Mouse (Mus musculus): ENCODE data around the gene Oas1a. TPM values are rescaled to one million over a fixed set of nuclear protein-coding genes. Genes with fewer than 3 reads are reported as not detected.
"Not testable (repeated sequence)": the region's sequence is repeated elsewhere in the genome, so short reads cannot be mapped to it uniquely, and the experiment has no call there.

The Oas1a gene
- polyA plus RNA-seq, 1 experiment, result 0.27 TPM

DNA sequence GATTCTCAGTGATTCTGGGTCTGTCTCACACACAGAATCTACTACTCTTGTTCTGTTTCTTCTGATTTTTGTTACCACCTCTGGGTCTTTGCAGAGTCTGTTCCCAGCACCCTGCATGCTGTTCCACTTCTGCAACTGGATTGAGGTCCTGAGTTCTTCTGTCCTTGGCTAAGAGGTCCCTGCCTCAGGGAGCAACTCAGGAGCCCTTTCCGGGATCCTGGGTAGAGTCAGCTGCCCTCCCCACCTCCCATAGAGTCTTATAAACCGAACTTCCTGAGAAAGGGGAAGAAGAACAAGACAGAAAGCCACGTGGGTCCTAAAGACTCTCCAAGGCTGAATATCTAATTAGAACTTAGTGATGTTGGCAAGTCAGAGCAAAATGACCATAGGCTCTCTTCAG, 16.3 kb downstream of the Oas1a start:
- H3K4me1 ChIP-seq (ENCODE audit: control insufficient read depth, insufficient read depth, low read length), result no peaks in the 10 kb centered on the region

DNA sequence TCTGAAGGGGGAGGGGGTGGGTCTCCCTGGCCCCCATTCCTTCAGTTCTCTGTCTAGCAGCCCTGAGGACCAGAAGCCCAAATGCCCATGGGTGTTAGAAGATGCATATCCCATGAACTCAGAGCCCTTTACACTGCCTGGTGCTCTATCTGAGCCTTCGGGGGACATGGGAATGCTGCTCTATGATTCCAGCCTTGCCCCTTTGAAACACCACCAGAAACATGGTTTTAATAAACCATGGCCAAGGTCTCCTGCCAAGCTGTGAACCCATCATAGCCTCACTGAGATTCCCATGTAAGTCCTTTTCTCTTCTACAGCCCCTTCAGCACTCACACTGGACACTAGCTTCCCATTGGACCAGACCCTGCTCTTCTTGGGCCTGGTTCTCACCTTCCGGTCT, 17.3 kb downstream of the Oas1a start:
- TF ChIP-seq POLR2A (IDR thresholded peaks at IDR 0.05; ENCODE audit: control insufficient read depth, low read depth, low read length), result no peak
- no peak for TF ChIP-seq CTCF (IDR thresholded peaks at IDR 0.05; ENCODE audit: control insufficient read depth, insufficient read depth, insufficient replicate concordance, low read depth, low read length)
- Histone ChIP-seq H3K27ac (ENCODE audit: control insufficient read depth, insufficient read depth, low read depth, low read length) (no peak overlapping the region), H3K4me3 (ENCODE audit: control insufficient read depth, low read depth, low read length) (no peak overlapping the region), H3K36me3 (ENCODE audit: control insufficient read depth, insufficient read depth, low read length) (no peaks in the 10 kb centered on the region), H3K4me1 (ENCODE audit: control insufficient read depth, insufficient read depth, low read length) (no peaks in the 10 kb centered on the region), H3K27me3 (ENCODE audit: control insufficient read depth, insufficient read depth, low read length) (no peaks in the 10 kb centered on the region)

More for the DNA sequence above, 16.3 kb downstream of the Oas1a start:
- TF ChIP-seq CTCF (IDR thresholded peaks at IDR 0.05; ENCODE audit: control insufficient read depth, insufficient read depth, insufficient replicate concordance, low read depth, low read length) (no peak), POLR2A (IDR thresholded peaks at IDR 0.05; ENCODE audit: control insufficient read depth, low read depth, low read length) (no peak)
- Histone ChIP-seq H3K4me3 (ENCODE audit: control insufficient read depth, low read depth, low read length) (no peak overlapping the region), H3K36me3 (ENCODE audit: control insufficient read depth, insufficient read depth, low read length) (no peaks in the 10 kb centered on the region), H3K27me3 (ENCODE audit: control insufficient read depth, insufficient read depth, low read length) (no peaks in the 10 kb centered on the region), H3K27ac (ENCODE audit: control insufficient read depth, insufficient read depth, low read depth, low read length) (no peak overlapping the region)

DNA sequence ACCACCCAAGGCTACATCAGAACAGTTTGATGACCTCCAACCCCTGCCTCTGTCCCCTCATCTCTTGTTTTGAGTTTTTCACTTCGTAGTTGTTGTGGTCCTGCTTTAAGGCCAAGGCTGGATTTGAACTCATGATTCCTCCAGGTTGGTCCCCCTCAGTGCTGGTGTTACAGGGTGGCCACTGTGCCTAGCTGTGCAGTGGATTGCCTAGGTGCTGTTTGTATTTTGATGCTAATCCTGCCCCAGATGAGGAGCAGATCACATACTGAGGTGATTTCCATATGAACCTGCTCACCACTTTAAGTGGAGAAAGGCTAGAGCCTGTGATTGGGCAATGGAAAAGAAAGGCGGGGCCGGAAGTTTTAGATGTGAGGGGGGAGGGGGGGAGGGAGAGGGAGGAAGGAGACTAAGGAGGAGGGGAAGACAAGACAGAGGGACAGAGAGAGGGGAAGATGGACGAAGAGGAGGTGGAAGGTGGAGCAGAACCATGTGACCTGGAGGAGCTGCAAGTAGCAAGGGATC, 19.0 kb downstream of the Oas1a start:
- H3K4me1 ChIP-seq (ENCODE audit: control insufficient read depth, insufficient read depth, low read length); H3K4me3 ChIP-seq (ENCODE audit: control insufficient read depth, low read depth, low read length); H3K27me3 ChIP-seq (ENCODE audit: control insufficient read depth, insufficient read depth, low read length); H3K36me3 ChIP-seq (ENCODE audit: control insufficient read depth, insufficient read depth, low read length); H3K27ac ChIP-seq (ENCODE audit: control insufficient read depth, insufficient read depth, low read depth, low read length): not testable (repeated sequence)

DNA sequence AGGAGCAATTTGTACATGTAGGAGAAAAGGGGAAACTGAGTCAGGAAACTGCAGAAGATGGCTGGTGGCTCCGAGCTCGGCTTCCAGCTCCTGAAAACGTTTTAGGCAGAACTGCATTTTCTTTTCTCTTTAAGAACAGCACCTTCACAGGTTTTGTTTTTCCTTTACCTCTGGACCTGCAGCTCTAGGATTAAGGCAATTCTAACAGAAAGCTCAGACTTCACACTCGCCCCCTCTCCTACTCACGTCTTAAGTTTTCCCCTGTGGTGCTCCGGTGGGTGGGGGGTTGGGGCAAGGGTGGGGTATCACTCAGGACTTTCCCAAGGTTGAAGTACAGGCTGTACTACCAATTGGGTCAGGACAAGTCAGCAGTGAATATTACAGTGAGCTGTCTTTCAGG, 19.5 kb downstream of the Oas1a start:
- H3K4me1 ChIP-seq (ENCODE audit: control insufficient read depth, insufficient read depth, low read length), result no peaks in the 10 kb centered on the region
- no peaks in the 10 kb centered on the region for H3K27me3 ChIP-seq (ENCODE audit: control insufficient read depth, insufficient read depth, low read length)
- H3K36me3 ChIP-seq (ENCODE audit: control insufficient read depth, insufficient read depth, low read length), result no peaks in the 10 kb centered on the region
- TF ChIP-seq CTCF (IDR thresholded peaks at IDR 0.05; ENCODE audit: control insufficient read depth, insufficient read depth, insufficient replicate concordance, low read depth, low read length) (no peak), POLR2A (IDR thresholded peaks at IDR 0.05; ENCODE audit: control insufficient read depth, low read depth, low read length) (no peak)
- no peak overlapping the region for H3K27ac ChIP-seq (ENCODE audit: control insufficient read depth, insufficient read depth, low read depth, low read length)
- no peak overlapping the region for H3K4me3 ChIP-seq (ENCODE audit: control insufficient read depth, low read depth, low read length)

DNA sequence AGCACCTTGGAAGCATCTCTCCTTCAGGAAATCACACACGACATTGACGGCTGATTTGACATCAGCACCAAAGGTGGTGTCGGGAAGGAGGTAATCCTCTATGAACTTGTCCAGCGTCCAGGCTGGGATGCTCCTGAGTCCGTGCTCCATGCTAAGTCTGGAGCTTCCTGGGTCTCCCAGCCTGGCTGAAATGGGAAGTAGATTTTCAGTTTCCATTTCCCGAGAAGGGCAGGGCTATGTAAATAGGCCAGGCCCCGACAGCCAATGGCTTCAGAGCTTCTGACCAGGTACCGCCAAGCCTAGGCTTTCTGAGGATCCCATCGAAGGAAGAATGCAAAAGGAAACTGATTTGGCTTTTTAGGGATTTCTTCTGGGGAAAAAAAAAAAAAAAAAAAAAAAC, 19.9 kb downstream of the Oas1a start, which contains the start of gene Oas1g:
Gene Oas1g (minus strand): TSS at position 201 of the 400 bp plus-strand sequence.
- not testable (repeated sequence) for H3K4me1 ChIP-seq (ENCODE audit: control insufficient read depth, insufficient read depth, low read length); H3K27ac ChIP-seq (ENCODE audit: control insufficient read depth, insufficient read depth, low read depth, low read length); H3K4me3 ChIP-seq (ENCODE audit: control insufficient read depth, low read depth, low read length); H3K27me3 ChIP-seq (ENCODE audit: control insufficient read depth, insufficient read depth, low read length); H3K36me3 ChIP-seq (ENCODE audit: control insufficient read depth, insufficient read depth, low read length)

DNA sequence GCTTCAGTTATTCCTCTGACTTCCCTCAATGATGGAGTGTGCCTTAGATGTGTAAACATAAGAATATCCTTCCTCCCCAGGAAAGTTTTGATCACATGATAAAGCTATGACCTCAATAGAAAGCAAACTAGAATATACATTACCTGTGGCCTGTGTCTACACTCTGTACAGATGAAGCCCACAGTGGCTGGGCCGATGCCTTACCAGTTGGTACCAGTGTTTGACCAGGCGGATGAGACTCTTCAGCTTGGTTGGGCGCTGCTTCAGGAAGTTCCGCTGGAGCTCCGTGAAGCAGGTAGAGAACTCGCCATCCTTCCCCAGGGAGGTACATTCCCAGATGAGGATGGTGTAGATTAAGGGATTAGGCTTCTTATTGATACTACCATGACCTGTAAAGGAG, 25.6 kb downstream of the Oas1a start:
- not testable (repeated sequence) for H3K27me3 ChIP-seq (ENCODE audit: control insufficient read depth, insufficient read depth, low read length); H3K27ac ChIP-seq (ENCODE audit: control insufficient read depth, insufficient read depth, low read depth, low read length); H3K4me1 ChIP-seq (ENCODE audit: control insufficient read depth, insufficient read depth, low read length); H3K4me3 ChIP-seq (ENCODE audit: control insufficient read depth, low read depth, low read length); H3K36me3 ChIP-seq (ENCODE audit: control insufficient read depth, insufficient read depth, low read length)

DNA sequence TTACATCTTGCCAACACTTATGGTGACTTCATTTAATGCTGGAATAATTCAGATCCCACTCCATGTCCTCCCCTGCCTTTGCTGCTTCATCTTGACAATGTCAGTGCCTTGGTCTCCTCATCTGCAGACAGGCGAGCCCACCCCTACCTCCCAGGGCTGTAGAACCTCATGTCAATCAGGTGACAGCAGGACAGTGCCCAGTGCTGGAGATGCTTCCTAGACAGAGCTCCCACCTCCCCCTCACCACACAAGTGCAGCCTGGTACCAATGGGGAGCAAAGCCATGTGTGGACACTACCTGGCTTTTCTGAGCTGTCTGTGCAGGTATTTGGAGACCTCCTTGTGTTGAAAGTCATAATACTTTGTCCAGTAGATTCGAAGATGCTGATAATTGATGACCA, 28.5 kb downstream of the Oas1a start:
- not testable (repeated sequence) for H3K27ac ChIP-seq (ENCODE audit: control insufficient read depth, insufficient read depth, low read depth, low read length); H3K27me3 ChIP-seq (ENCODE audit: control insufficient read depth, insufficient read depth, low read length); H3K4me3 ChIP-seq (ENCODE audit: control insufficient read depth, low read depth, low read length); H3K4me1 ChIP-seq (ENCODE audit: control insufficient read depth, insufficient read depth, low read length); H3K36me3 ChIP-seq (ENCODE audit: control insufficient read depth, insufficient read depth, low read length)

DNA sequence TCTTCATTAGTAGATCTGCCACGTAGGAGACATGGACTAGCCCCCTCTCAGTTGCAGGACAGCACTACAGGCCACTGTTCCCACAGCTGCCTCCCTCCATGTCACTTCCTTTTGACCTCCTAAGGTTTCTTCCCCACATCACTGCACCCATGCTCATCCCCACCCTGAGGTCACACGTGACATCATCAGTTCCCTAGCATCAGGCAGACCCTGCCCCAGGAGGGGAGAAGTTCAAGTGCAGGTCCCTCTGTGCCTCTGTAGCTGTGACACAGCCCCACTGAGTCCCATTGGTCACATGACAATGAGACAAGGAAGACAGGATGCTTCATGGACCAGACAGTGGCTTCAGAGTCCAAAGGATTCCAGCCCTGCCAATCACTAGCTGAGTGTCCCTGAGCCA, 29.9 kb downstream of the Oas1a start:
- H3K36me3 ChIP-seq (ENCODE audit: control insufficient read depth, insufficient read depth, low read length); H3K27ac ChIP-seq (ENCODE audit: control insufficient read depth, insufficient read depth, low read depth, low read length); H3K4me1 ChIP-seq (ENCODE audit: control insufficient read depth, insufficient read depth, low read length); H3K27me3 ChIP-seq (ENCODE audit: control insufficient read depth, insufficient read depth, low read length); H3K4me3 ChIP-seq (ENCODE audit: control insufficient read depth, low read depth, low read length): not testable (repeated sequence)

DNA sequence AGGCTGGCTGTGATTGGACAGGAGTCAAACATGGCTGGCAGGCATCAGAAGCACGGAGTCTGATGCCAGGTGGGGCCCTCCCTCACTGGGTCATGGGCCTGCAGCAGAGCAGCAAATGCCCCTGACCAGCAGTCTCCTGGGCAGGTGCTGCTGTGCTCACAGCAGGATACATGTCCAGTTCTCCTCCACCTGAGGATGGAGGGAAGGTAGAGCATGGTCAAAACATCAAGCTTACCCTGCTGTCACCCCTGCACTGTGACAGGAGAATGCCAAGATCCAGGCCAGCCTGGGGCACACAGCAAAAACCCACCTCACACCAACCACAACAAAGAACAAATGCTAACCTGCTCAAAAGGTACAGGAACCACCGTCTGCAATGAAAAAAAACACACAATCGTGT, 30.5 kb downstream of the Oas1a start:
- not testable (repeated sequence) for H3K4me3 ChIP-seq (ENCODE audit: control insufficient read depth, low read depth, low read length)

More for the DNA sequence above, 30.5 kb downstream of the Oas1a start:
- H3K27ac ChIP-seq (ENCODE audit: control insufficient read depth, insufficient read depth, low read depth, low read length); H3K27me3 ChIP-seq (ENCODE audit: control insufficient read depth, insufficient read depth, low read length); H3K4me1 ChIP-seq (ENCODE audit: control insufficient read depth, insufficient read depth, low read length); H3K36me3 ChIP-seq (ENCODE audit: control insufficient read depth, insufficient read depth, low read length): not testable (repeated sequence)

All from testis, adult 2 months (tissue).